Mouse (Mus musculus) neural tube, embryonic 14.5 days (tissue): ENCODE data around the gene Hoxa1. TPM values are rescaled to one million over a fixed set of nuclear protein-coding genes. Genes with fewer than 3 reads are reported as not detected.

Experiments
- ATAC-seq: fragments of 200-750 bp; cut with Nextera tagmentation; 2 replicates; pipeline ENCODE4 v1.8.0; 2017; ENCODE audit warnings: low read depth, mild to moderate bottlenecking, moderate TSS enrichment, moderate library complexity
- H3K27ac ChIP-seq: fragments of 300-500 bp; sonication (generic); 2 replicates; pipeline ENCODE4 v1.5.1; 2014; ENCODE audit warnings: low read depth, mild to moderate bottlenecking, control low read depth, low read length, moderate library complexity, mixed read lengths
- H3K27me3 ChIP-seq: fragments of 300-500 bp; sonication (generic); 2 replicates; pipeline ENCODE4 v1.6.1; 2014; ENCODE audit warnings: low read length; ENCODE audit not compliant: control insufficient read depth, insufficient read depth
- H3K36me3 ChIP-seq: fragments of 300-500 bp; sonication (generic); 2 replicates; pipeline ENCODE4 v1.6.1; 2014; ENCODE audit warnings: low read length, mixed read lengths; ENCODE audit not compliant: control insufficient read depth, insufficient read depth
- H3K4me1 ChIP-seq: fragments of 300-500 bp; sonication (generic); 2 replicates; pipeline ENCODE4 v1.6.1; 2014; ENCODE audit warnings: low read length; ENCODE audit not compliant: control insufficient read depth, insufficient read depth
- H3K4me2 ChIP-seq: fragments of 300-500 bp; sonication (generic); 2 replicates; pipeline ENCODE4 v1.6.1; 2014; ENCODE audit warnings: mild to moderate bottlenecking, low read depth, low read length, control low read depth
- H3K4me3 ChIP-seq: fragments of 300-500 bp; sonication (generic); 2 replicates; pipeline ENCODE4 v1.5.1; 2014; ENCODE audit warnings: low read depth, low read length, control low read depth, mixed read lengths
- H3K9ac ChIP-seq: fragments of 300-500 bp; sonication (generic); replicated peaks from 2 replicates; pipeline ENCODE4 v1.6.1; 2014; ENCODE audit warnings: low read depth, mild to moderate bottlenecking, control low read depth, low read length, mixed read lengths
- H3K9me3 ChIP-seq: fragments of 300-500 bp; sonication (generic); 2 replicates; pipeline ENCODE4 v1.6.1; 2016; ENCODE audit warnings: low read length; ENCODE audit not compliant: control insufficient read depth
- WGBS: fragments of 180-500 bp; shearing (Covaris S2); extraction: QIAGEN DNeasy Blood & Tissue Kit; methylation state at CpG from one replicate; pipeline ENCODE4 v1.1.7; 2014; 5-methylcytosine and 5-hydroxymethylcytosine counted together
- polyA plus RNA-seq: library from polyadenylated mRNA; unstranded; fragments of >200 nt; fragmentation: Nextera tagmentation; extraction: Ambion mirVana; gene quantifications from 2 replicates; pipeline ENCODE4 v1.2.1, GENCODE M21; 2014

Hoxa1 gene
- polyA plus RNA-seq, 1 experiment from 2014 or later, result 0.92 TPM

DNA sequence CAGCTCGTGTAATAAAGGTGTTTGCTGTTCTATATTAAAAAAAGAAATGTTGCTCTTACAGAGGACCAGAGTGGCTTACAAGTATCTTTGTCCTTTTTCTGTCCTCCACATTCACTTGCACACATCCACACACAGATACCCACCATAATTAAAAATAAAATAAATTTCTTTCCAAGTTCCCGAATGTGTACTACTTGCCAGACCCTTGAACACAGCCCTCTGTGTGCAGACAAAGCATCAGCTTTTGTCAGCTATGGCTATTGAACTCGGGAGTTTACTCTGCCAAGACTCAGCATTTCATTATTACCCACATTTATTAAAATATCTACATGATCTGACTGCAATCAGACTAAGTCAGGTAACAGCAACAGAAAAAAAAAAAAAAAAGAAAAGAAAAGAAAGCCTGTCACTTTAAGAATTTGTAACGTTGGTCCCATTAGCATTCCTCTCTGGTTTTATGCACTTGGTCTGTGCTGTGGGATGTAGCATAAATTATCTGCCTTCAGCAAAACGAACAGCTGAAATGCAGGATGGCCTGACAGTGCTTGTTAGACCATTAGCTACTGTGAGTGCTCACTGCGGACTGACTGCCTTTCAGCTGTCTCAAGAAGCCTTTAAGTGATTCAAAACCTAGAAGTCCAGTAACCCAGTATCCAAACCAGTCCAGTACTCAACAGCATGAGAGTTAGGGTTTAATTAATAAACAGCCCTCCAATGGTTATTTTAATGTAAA is 39.0 kb downstream of the Hoxa1 start:
- ATAC-seq, result peak; percentile 85
- H3K9me3 ChIP-seq, result no peaks in the 10 kb centered on the region
- peaks cover 16% of the 10 kb centered on the region for H3K4me1 ChIP-seq
- no peak overlapping the region for H3K9ac ChIP-seq
- WGBS, result 6% methylated on average over 6 of the region's 6 CpGs
- H3K4me3 ChIP-seq, result no peak overlapping the region
- H3K4me2 ChIP-seq, result no peak overlapping the region
- no peaks in the 10 kb centered on the region for H3K36me3 ChIP-seq
- H3K27ac ChIP-seq, result no peak overlapping the region
- no peaks in the 10 kb centered on the region for H3K27me3 ChIP-seq

GRCm38 (mm10) chr6:52115899-52116298 is 42.2 kb downstream of the Hoxa1 start:
- no peak overlapping the region for H3K4me2 ChIP-seq
- H3K9ac ChIP-seq, result no peak overlapping the region
- H3K4me1 ChIP-seq, result peaks cover 16% of the 10 kb centered on the region
- whole genome bisulfite sequencing, result 17% methylated on average over 5 of the region's 5 CpGs
- no peaks in the 10 kb centered on the region for H3K27me3 ChIP-seq
- H3K9me3 ChIP-seq, result no peaks in the 10 kb centered on the region
- ATAC-seq, result no peak
- H3K27ac ChIP-seq, result no peak overlapping the region
- no peak overlapping the region for H3K4me3 ChIP-seq
- H3K36me3 ChIP-seq, result no peaks in the 10 kb centered on the region

GRCm38 (mm10) chr6:52111846-52112245 is 46.3 kb downstream of the Hoxa1 start:
- no peaks in the 10 kb centered on the region for H3K27me3 ChIP-seq
- H3K4me1 ChIP-seq, result no peaks in the 10 kb centered on the region
- H3K4me2 ChIP-seq, result no peak overlapping the region
- no peaks in the 10 kb centered on the region for H3K36me3 ChIP-seq
- H3K27ac ChIP-seq, result no peak overlapping the region
- H3K9ac ChIP-seq, result no peak overlapping the region
- H3K9me3 ChIP-seq, result no peaks in the 10 kb centered on the region
- 76% methylated on average over 4 of the region's 4 CpGs for WGBS
- no peak for ATAC-seq
- no peak overlapping the region for H3K4me3 ChIP-seq

GRCm38 (mm10) chr6:52107400-52107799 is 50.7 kb downstream of the Hoxa1 start:
- no peak overlapping the region for H3K4me2 ChIP-seq
- no peak for ATAC-seq
- H3K9me3 ChIP-seq, result no peaks in the 10 kb centered on the region
- H3K27ac ChIP-seq, result no peak overlapping the region
- WGBS, result 89% methylated on average over 3 of the region's 3 CpGs
- H3K36me3 ChIP-seq, result no peaks in the 10 kb centered on the region
- H3K4me1 ChIP-seq, result 0 out of 2 replicates have a peak, but pooled peaks cover 1% of the 10 kb centered on the region
- no peaks in the 10 kb centered on the region for H3K27me3 ChIP-seq
- no peak overlapping the region for H3K4me3 ChIP-seq
- no peak overlapping the region for H3K9ac ChIP-seq

DNA sequence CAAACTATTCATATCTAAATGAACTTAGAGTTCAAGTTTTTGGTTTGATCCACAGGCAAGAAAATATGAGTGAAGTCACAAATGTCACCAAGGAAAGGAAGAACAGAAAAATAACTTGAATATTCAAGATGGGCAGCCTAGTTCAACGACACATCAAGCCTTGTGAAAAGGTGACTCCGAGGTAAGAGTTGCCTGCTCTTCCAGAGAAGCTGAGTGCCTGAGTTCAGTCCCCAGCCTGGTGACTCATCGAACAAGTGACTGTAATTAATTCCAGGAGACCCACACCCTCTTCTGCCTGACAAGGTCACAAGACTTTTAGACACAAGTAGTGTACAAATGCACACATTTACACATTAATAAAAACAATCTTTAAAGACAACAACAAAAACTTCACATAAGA is 51.4 kb downstream of the Hoxa1 start:
- no peak overlapping the region for H3K4me3 ChIP-seq
- H3K27ac ChIP-seq, result no peak overlapping the region
- no peak for ATAC-seq
- H3K9me3 ChIP-seq, result no peaks in the 10 kb centered on the region
- 13% methylated on average over 3 of the region's 3 CpGs for WGBS
- H3K27me3 ChIP-seq, result no peaks in the 10 kb centered on the region
- H3K36me3 ChIP-seq, result no peaks in the 10 kb centered on the region
- H3K4me2 ChIP-seq, result no peak overlapping the region
- H3K9ac ChIP-seq, result no peak overlapping the region
- peaks cover 5% of the 10 kb centered on the region; the same call in 1 of the 2 replicates for H3K4me1 ChIP-seq

DNA sequence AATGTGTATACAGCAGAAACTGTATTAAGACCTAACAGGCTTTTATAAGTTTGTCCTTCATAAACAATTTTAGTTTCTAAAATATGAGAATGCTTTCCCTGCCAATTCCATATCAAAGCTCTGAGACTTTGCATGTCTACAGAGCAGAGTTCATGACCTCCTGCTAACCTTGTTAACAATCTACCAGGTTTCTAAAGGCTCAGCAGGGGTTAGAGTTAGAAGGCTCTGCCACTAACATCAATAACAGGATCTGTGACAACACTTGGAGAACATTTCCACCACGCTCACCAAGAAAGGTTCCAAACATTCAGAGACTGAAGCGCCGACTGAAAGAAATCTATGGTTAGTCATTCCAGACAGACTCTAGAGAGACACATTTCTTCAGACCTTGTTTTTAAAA is 51.9 kb downstream of the Hoxa1 start:
- no peaks in the 10 kb centered on the region for H3K36me3 ChIP-seq
- no peak overlapping the region for H3K4me3 ChIP-seq
- no peaks in the 10 kb centered on the region for H3K9me3 ChIP-seq
- H3K4me2 ChIP-seq, result no peak overlapping the region
- H3K27me3 ChIP-seq, result no peaks in the 10 kb centered on the region
- WGBS, result 8% methylated on average over 3 of the region's 3 CpGs
- no peak overlapping the region for H3K9ac ChIP-seq
- no peak overlapping the region for H3K27ac ChIP-seq
- no peak for ATAC-seq
- peaks cover 5% of the 10 kb centered on the region; the same call in 1 of the 2 replicates for H3K4me1 ChIP-seq

Other genes starting within 250 kb of the Hoxa1 start
- 26.1 and 31.5 TPM in 2 replicates for gene Skap2, start 145.8 kb downstream of the Hoxa1 start, polyA plus RNA-seq
- 7.0 and 8.8 TPM in 2 replicates for gene Hoxa2, start 6.5 kb upstream of the Hoxa1 start, polyA plus RNA-seq
- 1.8 and 2.2 TPM in 2 replicates for gene 5730596B20Rik, start 19.2 kb upstream of the Hoxa1 start, polyA plus RNA-seq
- gene Hoxa4, start 33.4 kb upstream of the Hoxa1 start, polyA plus RNA-seq, result 1.6 and 2.7 TPM in 2 replicates
- 20.9 and 30.6 TPM in 2 replicates for gene Hoxa5, start 46.3 kb upstream of the Hoxa1 start, polyA plus RNA-seq
- 10.1 and 15.7 TPM in 2 replicates for gene Hoxa6, start 50.4 kb upstream of the Hoxa1 start, polyA plus RNA-seq
- gene Hoxa3, start 55.0 kb upstream of the Hoxa1 start, polyA plus RNA-seq, result 10.8 and 13.4 TPM in 2 replicates
- 4.2 TPM in 1 of 2 replicates, not detected in the other for gene Gm28308, start 55.0 kb upstream of the Hoxa1 start, polyA plus RNA-seq
- gene Hoxa7, start 63.5 kb upstream of the Hoxa1 start, polyA plus RNA-seq, result 90.8 and 110 TPM in 2 replicates
- gene Hoxa9, start 72.8 kb upstream of the Hoxa1 start, polyA plus RNA-seq, result 122 and 151 TPM in 2 replicates
- 50.5 and 79.4 TPM in 2 replicates for gene Hoxa10, start 82.5 kb upstream of the Hoxa1 start, polyA plus RNA-seq
- gene Hoxa11, start 87.5 kb upstream of the Hoxa1 start, polyA plus RNA-seq, result 0.09 TPM in 1 of 2 replicates, not detected in the other
- gene Hoxa13, start 102.6 kb upstream of the Hoxa1 start, polyA plus RNA-seq, result not detected in 2 replicates
- 0.70 and 0.71 TPM in 2 replicates for gene Evx1, start 155.2 kb upstream of the Hoxa1 start, polyA plus RNA-seq